Mouse (Mus musculus) hindbrain, embryonic 15.5 days (tissue): ENCODE results near the gene 1700025G04Rik. TPM values are rescaled to one million over a fixed set of nuclear protein-coding genes. Genes with fewer than 3 reads are reported as not detected.
A peak's percentile ranks its signal among the peaks of the same experiment; 100 is the strongest.

Experiments used
- ATAC-seq: fragments of 200-750 bp; cut with Nextera tagmentation; 2 replicates; pipeline ENCODE4 v1.8.0; 2017; ENCODE audit warnings: low read depth, moderate number of reproducible peaks, moderate TSS enrichment; ENCODE audit not compliant: low FRiP score
- H3K27ac ChIP-seq: fragments of 300-500 bp; sonication (generic); replicated peaks from 2 replicates; pipeline ENCODE4 v1.5.1; 2015; ENCODE audit warnings: mild to moderate bottlenecking, inconsistent platforms
- H3K27me3 ChIP-seq: fragments of 300-500 bp; sonication (generic); 2 replicates; pipeline ENCODE4 v1.6.1; 2015; ENCODE audit warnings: control low read depth, inconsistent platforms
- H3K36me3 ChIP-seq: fragments of 300-500 bp; sonication (generic); 2 replicates; pipeline ENCODE4 v1.6.1; 2015; ENCODE audit warnings: control low read depth, inconsistent platforms
- H3K4me1 ChIP-seq: fragments of 300-500 bp; sonication (generic); replicated peaks from 2 replicates; pipeline ENCODE4 v1.6.1; 2015; ENCODE audit warnings: control low read depth, inconsistent platforms
- H3K4me2 ChIP-seq: fragments of 300-500 bp; sonication (generic); 2 replicates; pipeline ENCODE4 v1.6.1; 2015; ENCODE audit warnings: moderate library complexity, mild to moderate bottlenecking, inconsistent platforms
- H3K4me3 ChIP-seq: fragments of 300-500 bp; sonication (generic); 2 replicates; pipeline ENCODE4 v1.5.1; 2015; ENCODE audit warnings: mild to moderate bottlenecking, inconsistent platforms
- H3K9ac ChIP-seq: fragments of 300-500 bp; sonication (generic); 2 replicates; pipeline ENCODE4 v1.6.1; 2015; ENCODE audit warnings: inconsistent platforms
- H3K9me3 ChIP-seq: fragments of 300-500 bp; sonication (generic); 2 replicates; pipeline ENCODE4 v1.6.1; 2016; ENCODE audit warnings: control low read depth, inconsistent platforms
- WGBS: fragments of 180-500 bp; shearing (Covaris S2); methylation state at CpG from one replicate; pipeline ENCODE4 v1.1.7; 2015; 5-methylcytosine and 5-hydroxymethylcytosine counted together
- polyA plus RNA-seq: library from polyadenylated mRNA; unstranded; fragments of >200 nt; fragmentation: Nextera tagmentation; extraction: Ambion mirVana; gene quantifications from 2 replicates; pipeline ENCODE4 v1.2.1, GENCODE M21; 2015

The 1700025G04Rik gene
- polyA plus RNA-seq, 1 experiment from 2014 or later, result 33.9 TPM

DNA sequence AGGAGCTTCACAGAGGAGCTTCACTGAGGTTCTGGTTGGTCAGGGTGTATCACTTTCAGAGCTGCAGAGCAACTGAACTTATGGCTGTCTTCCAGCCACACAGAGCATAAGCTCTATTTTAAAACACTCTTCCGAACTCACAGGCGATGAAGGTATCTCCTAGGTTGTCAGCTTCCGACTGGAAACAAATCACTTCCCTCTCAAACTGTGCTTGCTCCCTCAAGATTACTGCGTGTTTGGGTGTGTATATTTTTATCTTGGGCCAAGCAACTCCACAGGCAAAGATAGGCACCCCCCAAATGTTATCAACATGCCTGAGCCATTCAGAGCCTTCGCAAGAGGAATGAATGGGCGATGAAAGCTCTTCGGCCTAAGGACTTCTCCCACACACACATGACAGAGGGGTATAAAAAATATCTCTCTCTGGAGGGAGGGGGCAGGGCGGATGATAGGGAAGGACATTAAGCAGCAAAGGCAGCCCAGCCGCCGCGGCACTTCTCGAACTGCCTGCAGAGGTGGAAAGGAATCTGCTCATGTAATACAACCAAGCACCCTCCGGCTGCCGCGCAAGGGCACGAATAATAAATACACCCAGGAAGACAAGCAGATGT, 1.0 kb downstream of the 1700025G04Rik start:
- H3K27me3 ChIP-seq, result no peaks in the 10 kb centered on the region
- H3K27ac ChIP-seq, result peak overlapping the region; percentile 98
- H3K4me3 ChIP-seq, result peak overlapping the region; percentile 92
- no peaks in the 10 kb centered on the region for H3K9me3 ChIP-seq
- H3K9ac ChIP-seq, result peak overlapping the region; percentile 99
- H3K36me3 ChIP-seq, result no peaks in the 10 kb centered on the region
- no peak for ATAC-seq
- peaks cover 54% of the 10 kb centered on the region for H3K4me1 ChIP-seq
- under 1% methylated on average over 16 of the region's 16 CpGs for WGBS
- peak overlapping the region; percentile 62 for H3K4me2 ChIP-seq

DNA sequence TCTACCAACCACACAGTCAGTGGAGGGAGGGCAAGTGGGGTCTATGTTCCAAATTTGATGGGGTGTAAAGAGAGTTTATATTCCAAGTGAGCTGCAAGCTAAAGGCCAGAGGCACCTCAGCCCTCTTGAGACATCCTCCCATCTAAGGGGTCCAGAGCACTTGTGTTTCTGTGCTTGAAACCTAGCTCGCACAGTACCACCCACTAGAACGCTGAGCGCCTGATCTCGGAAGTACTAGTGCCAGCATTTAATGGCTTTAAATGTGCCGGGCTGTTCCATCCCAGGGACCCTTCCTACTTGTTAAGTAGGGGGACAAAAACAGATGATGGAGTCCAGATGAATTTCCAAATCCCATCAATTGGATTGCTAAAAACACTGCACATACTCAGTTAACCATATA, 1.9 kb downstream of the 1700025G04Rik start:
- H3K4me1 ChIP-seq, result peaks cover 54% of the 10 kb centered on the region
- no peak for ATAC-seq
- H3K4me2 ChIP-seq, result peak overlapping the region; percentile 62
- H3K27ac ChIP-seq, result no peak overlapping the region
- WGBS, result 40% methylated on average over 5 of the region's 5 CpGs
- H3K4me3 ChIP-seq, result peak overlapping the region; percentile 92
- H3K36me3 ChIP-seq, result no peaks in the 10 kb centered on the region
- peak overlapping the region; percentile 4 for H3K9ac ChIP-seq
- no peaks in the 10 kb centered on the region for H3K9me3 ChIP-seq
- no peaks in the 10 kb centered on the region for H3K27me3 ChIP-seq

DNA sequence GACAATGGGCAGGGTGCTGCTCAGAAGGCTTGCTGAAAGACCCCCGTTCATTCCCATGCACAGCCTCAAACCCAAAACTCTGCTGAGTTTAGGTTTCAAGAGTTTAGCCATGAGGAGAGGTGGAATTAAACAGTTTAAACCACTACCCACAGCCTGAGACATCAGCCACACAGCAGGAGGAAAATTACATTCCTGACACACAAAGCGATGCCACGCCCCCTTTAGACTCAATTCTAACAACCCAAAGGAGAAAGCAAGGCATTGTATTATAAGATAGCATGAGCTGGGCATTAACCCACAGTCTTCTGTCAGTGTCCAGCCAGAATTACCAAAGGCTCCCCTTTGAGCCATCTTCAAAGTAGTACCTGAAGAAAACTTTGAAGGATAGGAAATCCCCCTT, 3.0 kb downstream of the 1700025G04Rik start:
- Histone ChIP-seq H3K27ac (no peak overlapping the region), H3K36me3 (no peaks in the 10 kb centered on the region), H3K4me1 (peaks cover 59% of the 10 kb centered on the region), H3K27me3 (no peaks in the 10 kb centered on the region), H3K9ac (no peak overlapping the region), H3K4me3 (peak overlapping the region; percentile 92), H3K4me2 (peak overlapping the region; percentile 62), H3K9me3 (no peaks in the 10 kb centered on the region)
- 18% methylated on average over 3 of the region's 3 CpGs for WGBS
- no peak for ATAC-seq

DNA sequence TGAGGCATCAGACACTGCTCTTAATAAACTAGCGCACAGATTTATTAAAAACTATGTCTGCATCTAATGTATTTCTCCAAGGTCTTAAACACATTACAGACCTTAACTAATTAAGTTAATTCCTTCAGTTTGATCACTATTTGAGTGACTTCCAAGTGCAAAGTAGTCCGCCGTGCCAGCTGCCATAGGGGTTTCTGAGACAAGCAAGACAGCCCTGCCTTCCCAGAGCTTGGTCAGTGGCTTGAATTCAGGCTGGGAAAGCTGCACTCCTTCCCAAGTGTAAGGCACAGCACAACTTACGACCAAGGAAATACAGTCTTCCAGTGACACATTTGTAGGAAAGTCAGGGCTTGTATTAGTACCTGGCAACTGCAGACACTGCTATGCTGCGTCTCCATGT, 4.4 kb downstream of the 1700025G04Rik start:
- no peak for ATAC-seq
- Histone ChIP-seq H3K27me3 (no peaks in the 10 kb centered on the region), H3K9ac (no peak overlapping the region), H3K4me3 (no peak overlapping the region), H3K27ac (no peak overlapping the region), H3K36me3 (no peaks in the 10 kb centered on the region), H3K4me1 (peaks cover 55% of the 10 kb centered on the region), H3K9me3 (no peaks in the 10 kb centered on the region), H3K4me2 (peak overlapping the region; percentile 36)
- WGBS, result 57% methylated on average over 5 of the region's 5 CpGs

DNA sequence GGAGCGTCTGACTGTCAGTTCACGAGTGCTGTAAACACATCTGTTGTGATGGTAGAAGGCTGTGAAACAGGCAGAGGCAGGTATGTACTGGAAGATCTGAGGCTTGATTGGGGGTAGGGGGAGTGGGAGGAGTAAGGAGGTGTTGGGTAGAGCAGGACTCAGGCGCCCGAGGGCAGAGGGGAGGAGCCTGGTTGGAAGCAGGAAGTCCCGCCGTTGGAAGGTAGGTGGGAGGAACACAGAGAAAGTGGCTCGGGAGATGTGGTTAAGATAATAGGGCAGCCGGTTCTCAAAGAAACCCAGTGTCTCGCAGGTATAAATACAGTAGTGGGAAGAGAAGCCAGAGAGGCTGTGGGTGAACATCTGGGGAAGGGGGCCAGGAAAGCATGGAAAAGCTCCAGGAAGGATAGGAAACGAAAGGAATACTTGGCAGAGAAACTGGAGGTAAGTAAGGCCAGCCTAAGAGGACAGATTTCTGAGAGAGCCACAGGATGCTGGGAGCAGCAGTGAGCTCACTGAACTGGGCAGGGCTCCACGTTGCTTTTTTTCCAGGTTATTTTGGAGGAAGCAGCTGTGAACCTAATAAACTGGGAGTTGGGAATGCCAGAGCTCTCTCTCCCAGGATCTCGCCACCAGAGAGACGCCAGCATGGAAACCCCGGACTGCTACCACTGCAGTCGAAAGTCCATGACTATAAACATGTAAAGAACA, 5.1 kb downstream of the 1700025G04Rik start:
- H3K4me3 ChIP-seq, result no peak overlapping the region

DNA sequence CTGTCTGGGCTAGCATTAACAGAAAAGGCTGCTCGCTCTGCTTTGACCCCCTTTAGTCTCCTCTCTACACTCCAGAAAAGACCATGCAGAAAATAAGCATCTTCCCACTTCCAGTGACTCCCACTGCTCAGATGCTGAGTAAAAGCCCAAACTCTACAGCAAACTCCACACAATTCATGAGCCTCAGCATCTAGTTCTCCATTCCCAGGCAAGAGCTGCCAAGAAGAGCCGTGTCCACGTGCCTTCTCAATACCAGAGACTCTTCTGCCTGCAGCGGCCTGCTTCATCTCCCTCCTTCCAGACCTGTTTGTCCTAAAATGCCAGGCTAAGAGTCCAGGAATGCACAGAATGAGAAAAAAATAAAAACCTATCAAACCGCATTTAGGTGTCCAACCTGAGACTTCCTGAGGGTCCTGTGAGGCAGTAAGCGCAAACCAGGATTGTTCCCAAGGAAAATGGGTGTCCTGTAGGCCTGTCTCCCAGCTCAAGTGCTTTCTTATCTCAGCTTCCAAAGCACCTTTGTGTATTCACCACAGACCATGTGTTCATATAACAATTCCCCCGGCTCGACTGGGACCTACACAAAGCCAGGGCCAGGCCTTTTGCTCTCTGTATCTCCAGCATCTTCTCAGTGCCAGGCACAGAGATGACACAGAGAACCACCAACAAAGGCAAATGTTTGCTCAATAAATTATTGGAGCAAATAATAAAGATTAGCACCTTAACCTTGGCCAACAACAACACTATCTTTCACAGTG, 7.8 kb downstream of the 1700025G04Rik start:
- no peak overlapping the region for H3K27ac ChIP-seq
- no peak for ATAC-seq
- no peak overlapping the region for H3K4me3 ChIP-seq
- H3K9me3 ChIP-seq, result no peaks in the 10 kb centered on the region
- H3K27me3 ChIP-seq, result no peaks in the 10 kb centered on the region
- H3K36me3 ChIP-seq, result no peaks in the 10 kb centered on the region
- no peak overlapping the region for H3K4me2 ChIP-seq
- H3K9ac ChIP-seq, result no peak overlapping the region
- peaks cover 43% of the 10 kb centered on the region for H3K4me1 ChIP-seq
- whole genome bisulfite sequencing, result 64% methylated on average over 8 of the region's 8 CpGs

More for the DNA sequence above, 5.1 kb downstream of the 1700025G04Rik start:
- Histone ChIP-seq H3K4me2 (peak overlapping the region; percentile 36), H3K36me3 (no peaks in the 10 kb centered on the region), H3K27me3 (no peaks in the 10 kb centered on the region), H3K4me1 (peaks cover 58% of the 10 kb centered on the region), H3K9ac (no peak overlapping the region), H3K27ac (0 out of 2 replicates have a peak overlapping the region, but pooled peaks have one; percentile 3), H3K9me3 (no peaks in the 10 kb centered on the region)
- no peak for ATAC-seq
- 28% methylated on average over 15 of the region's 15 CpGs for WGBS

DNA sequence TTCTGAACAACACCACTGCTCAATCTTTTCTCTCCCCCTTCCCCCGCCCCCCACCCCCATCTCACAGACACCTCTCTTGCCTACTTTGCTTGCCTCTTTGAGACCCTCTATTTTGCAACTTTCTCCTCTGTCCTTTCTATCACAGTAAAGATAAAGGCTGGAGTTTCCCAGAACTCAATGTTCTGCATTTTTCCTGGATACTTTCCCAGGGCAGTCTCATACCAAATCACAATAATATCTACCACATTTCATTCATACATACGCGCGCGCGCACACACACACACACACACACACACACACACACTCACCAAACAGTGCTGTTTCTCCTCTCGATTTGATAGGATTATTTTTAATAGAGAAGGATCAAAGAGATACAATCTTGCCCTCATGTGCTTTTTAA, 8.8 kb downstream of the 1700025G04Rik start:
- no peak overlapping the region for H3K4me3 ChIP-seq
- H3K4me1 ChIP-seq, result peaks cover 37% of the 10 kb centered on the region
- no peak overlapping the region for H3K4me2 ChIP-seq
- no peaks in the 10 kb centered on the region for H3K27me3 ChIP-seq
- no peak overlapping the region for H3K9ac ChIP-seq
- H3K9me3 ChIP-seq, result no peaks in the 10 kb centered on the region
- 96% methylated on average over 7 of the region's 7 CpGs for WGBS
- no peak for ATAC-seq
- H3K36me3 ChIP-seq, result no peaks in the 10 kb centered on the region
- H3K27ac ChIP-seq, result no peak overlapping the region

DNA sequence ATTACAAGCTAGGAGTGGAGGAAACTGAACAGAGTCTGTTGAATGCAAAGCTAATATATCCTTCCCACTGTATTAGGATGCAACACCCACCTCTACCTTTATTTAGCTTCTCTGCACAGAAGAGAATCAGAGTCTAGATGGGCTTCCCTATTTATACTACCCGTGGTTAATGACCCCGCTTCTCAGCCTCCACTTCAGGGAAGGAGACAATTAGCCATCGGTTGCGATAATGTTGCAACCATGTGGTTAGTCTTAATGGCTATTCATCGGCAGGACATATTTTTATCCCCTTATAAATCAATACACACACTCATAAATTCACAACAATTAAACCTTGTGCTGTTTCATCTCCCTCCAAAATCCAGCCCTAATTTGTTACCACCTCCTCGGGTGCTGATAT, 9.7 kb downstream of the 1700025G04Rik start:
- no peak for ATAC-seq
- no peak overlapping the region for H3K27ac ChIP-seq

DNA sequence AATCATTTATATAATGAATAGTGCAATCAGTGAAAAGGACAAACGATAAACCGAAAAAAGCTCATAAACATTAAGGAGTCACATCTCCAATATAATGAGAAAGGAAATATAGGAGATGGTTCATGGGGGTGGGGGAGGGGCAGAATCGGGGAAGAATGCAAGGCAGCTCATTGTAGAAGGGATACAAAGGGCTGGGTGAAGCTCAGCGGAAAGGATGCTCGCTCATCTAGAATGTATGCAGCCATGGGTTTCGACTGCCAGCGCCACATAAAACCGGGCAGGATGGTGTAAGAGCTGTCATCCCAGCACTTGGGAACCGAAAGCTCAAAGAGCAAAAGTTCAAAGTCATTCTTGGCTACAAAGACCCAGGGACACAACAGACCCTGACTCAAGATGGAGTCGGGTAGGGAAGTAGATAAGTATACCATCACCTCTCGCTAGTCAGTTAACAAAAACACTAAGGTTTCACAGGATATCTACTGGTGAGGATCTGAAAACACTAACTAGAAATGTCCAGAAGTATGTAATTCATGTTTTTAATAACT, 12.7 kb downstream of the 1700025G04Rik start:
- no peak for ATAC-seq
- Histone ChIP-seq H3K4me1 (peaks cover 25% of the 10 kb centered on the region), H3K36me3 (no peaks in the 10 kb centered on the region), H3K9ac (no peak overlapping the region), H3K27me3 (no peaks in the 10 kb centered on the region), H3K27ac (no peak overlapping the region), H3K9me3 (no peaks in the 10 kb centered on the region), H3K4me2 (0 out of 2 replicates have a peak overlapping the region, but pooled peaks have one; percentile 26), H3K4me3 (no peak overlapping the region)
- 27% methylated on average over 11 of the region's 11 CpGs for WGBS

More for the DNA sequence above, 9.7 kb downstream of the 1700025G04Rik start:
- H3K36me3 ChIP-seq, result no peaks in the 10 kb centered on the region
- peaks cover 32% of the 10 kb centered on the region for H3K4me1 ChIP-seq
- WGBS, result 65% methylated on average over 6 of the region's 6 CpGs
- H3K4me3 ChIP-seq, result no peak overlapping the region
- H3K9me3 ChIP-seq, result no peaks in the 10 kb centered on the region
- no peak overlapping the region for H3K9ac ChIP-seq
- H3K4me2 ChIP-seq, result no peak overlapping the region
- H3K27me3 ChIP-seq, result no peaks in the 10 kb centered on the region

DNA sequence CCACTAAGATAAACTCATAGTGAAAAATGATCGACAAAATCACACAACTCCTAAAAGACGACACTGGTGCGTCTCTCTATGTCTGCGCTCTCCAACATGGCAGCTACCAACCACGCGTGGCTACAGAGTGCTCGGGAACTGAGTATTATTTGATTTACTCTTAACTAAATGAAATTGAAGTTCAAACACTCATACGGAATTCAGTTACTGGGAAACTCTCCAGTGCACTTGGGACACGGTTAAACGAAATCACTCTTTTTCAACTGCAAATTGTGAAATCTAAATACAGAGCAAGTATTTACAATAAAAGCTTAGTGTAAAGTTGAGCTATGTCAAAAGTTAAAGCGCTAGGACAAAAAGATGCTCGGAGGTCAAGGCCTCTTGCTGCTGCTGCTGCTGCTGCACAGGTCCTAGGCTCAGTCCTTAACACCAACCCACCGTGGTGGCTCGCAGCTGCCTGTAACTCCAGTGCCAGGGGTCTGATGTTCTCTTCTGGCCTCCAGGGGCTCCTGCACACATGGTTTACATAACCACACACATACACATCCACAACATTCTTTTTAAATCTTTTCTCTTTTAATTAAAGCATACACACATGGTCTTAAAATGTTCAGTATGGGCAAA, 13.6 kb downstream of the 1700025G04Rik start:
- H3K27me3 ChIP-seq, result no peaks in the 10 kb centered on the region
- 0 out of 2 replicates have a peak, but pooled peaks have one; percentile 3 for ATAC-seq
- H3K9me3 ChIP-seq, result no peaks in the 10 kb centered on the region
- H3K4me3 ChIP-seq, result no peak overlapping the region
- H3K27ac ChIP-seq, result no peak overlapping the region
- no peaks in the 10 kb centered on the region for H3K36me3 ChIP-seq
- no peak overlapping the region for H3K9ac ChIP-seq
- 57% methylated on average over 14 of the region's 14 CpGs for WGBS
- H3K4me2 ChIP-seq, result no peak overlapping the region
- peaks cover 28% of the 10 kb centered on the region for H3K4me1 ChIP-seq

DNA sequence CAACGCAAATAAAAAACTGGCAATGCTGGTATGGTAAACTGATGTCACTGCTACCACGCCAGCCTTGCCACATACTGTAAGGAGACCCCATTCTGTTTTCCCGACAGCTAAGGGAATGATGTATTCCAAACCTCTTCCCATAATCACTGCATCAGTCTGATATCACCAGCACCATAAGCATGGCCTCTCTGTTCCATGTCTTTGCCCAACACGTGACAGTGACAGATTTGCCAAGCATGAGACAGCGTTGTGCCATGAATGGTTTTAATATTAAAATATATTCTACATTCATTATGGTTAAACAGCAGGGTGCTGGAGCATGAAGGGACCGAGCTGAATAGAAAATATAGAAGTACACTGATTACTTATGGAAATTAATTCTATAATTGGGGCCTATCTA, 14.2 kb downstream of the 1700025G04Rik start:
- Histone ChIP-seq H3K9ac (no peak overlapping the region), H3K27me3 (no peaks in the 10 kb centered on the region), H3K36me3 (no peaks in the 10 kb centered on the region), H3K9me3 (no peaks in the 10 kb centered on the region), H3K4me3 (no peak overlapping the region), H3K27ac (no peak overlapping the region), H3K4me2 (no peak overlapping the region), H3K4me1 (peaks cover 28% of the 10 kb centered on the region)
- ATAC-seq, result 0 out of 2 replicates have a peak, but pooled peaks have one; percentile 43
- WGBS, result 44% methylated on average over 6 of the region's 6 CpGs
